Mouse (Mus musculus) regulatory T cell (primary cell): ENCODE measurements around the gene Olfr1441.

Experiments
- in situ Hi-C: fragments of 300-600 bp; cut with MboI, MseI; formaldehyde crosslinking; loops from one replicate; pipeline ENCODE4 v1.15.1; 2025; ENCODE audit warnings: high pct_unique_total_duplicates

The Olfr1441 gene

GRCm38 (mm10) chr19:12417361-12417760 is at the start of gene Olfr1441:
Olfr1441 (plus strand) TSS chr19:12417433.
- in situ Hi-C loops: loop anchor here (10.0 kb wide), 1 partner anchor 283 kb away; no protein-coding TSS in a partner anchor

GRCm38 (mm10) chr19:12373004-12373403 is 44.2 kb upstream of the Olfr1441 start:
- in situ Hi-C loops: no loop called here

GRCm38 (mm10) chr19:12374465-12375025 is 42.7 kb upstream of the Olfr1441 start:
- in situ Hi-C loops: loop anchor here (25.0 kb wide), 1 partner anchor 1038 kb away; the partner anchor contains the start of gene Olfr1469

- in situ Hi-C loops: loop anchor here (25.0 kb wide), 1 partner anchor 1025 kb away; the partner anchor contains the start of gene Olfr1469
Measured at GRCm38 (mm10) chr19:12386979-12387378, 30.3 kb upstream of the Olfr1441 start, which contains the start of gene Olfr1440. Olfr1440 (plus strand) TSS chr19:12387279.

DNA sequence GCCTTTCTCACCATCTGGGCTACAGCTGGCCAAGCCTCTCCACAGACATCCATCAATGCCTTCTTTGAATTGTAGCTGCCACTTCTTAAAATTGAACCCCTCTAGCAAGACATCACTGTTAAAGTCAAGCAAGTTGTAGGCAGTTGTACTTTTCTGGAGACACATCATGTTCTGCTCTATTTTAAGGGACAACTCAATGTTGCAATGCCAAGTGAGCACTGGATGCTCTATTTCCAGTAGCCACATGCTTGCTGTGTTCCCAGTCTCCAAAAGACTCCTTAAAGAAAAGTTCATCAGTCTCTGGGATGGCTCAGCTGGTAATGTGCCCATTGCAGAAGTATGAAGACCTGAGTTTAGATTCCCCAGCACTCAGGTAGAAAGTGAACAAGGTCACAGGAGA is 3.5 kb upstream of the Olfr1441 start:
- in situ Hi-C loops: loop anchor here (10.0 kb wide), 1 partner anchor 279 kb away; no protein-coding TSS in a partner anchor

GRCm38 (mm10) chr19:12418312-12418711 is 1.1 kb downstream of the Olfr1441 start:
- in situ Hi-C loops: loop anchor here (10.0 kb wide), 1 partner anchor 284 kb away; no protein-coding TSS in a partner anchor

DNA sequence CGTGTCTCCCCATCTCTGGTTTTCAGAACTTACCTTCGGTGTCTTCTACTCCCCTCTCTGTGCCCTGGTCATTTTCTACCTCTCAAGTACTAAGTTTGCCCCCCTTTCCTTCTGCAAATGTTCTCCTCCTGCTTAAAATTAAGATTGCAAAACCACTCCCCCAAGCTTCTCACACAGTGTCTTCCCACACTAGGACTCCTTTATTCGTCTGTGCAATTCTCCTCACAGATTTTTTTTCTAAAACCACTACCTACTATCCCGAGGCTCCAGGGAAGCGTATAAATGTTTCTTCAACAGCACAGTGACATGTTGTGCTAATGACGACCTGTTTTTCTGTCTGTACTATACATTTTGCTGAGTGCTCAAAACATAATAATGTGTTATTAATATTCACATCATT is 3.3 kb downstream of the Olfr1441 start:
- in situ Hi-C loops: no loop called here

DNA sequence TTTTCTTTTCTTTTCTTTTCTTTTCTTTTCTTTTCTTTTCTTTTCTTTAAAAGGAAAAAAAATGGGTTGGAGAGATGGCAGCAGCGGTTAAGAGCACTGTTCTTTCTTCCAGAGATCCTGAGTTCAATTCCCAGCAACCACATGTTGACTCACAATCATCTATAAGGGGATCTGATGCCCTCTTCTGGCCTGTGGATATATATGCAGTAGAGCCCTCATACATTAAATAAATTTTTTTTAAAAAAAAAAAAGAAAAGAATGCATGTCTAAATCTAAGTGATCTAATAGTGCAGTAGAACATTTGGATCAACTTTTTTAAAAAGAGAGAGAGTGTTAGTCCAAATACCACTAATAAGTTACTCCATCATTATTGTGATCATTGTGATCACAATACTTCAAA is 4.4 kb downstream of the Olfr1441 start:
- in situ Hi-C loops: no loop called here

- in situ Hi-C loops: no loop called here
Measured at GRCm38 (mm10) chr19:12427101-12427500, 9.9 kb downstream of the Olfr1441 start.

DNA sequence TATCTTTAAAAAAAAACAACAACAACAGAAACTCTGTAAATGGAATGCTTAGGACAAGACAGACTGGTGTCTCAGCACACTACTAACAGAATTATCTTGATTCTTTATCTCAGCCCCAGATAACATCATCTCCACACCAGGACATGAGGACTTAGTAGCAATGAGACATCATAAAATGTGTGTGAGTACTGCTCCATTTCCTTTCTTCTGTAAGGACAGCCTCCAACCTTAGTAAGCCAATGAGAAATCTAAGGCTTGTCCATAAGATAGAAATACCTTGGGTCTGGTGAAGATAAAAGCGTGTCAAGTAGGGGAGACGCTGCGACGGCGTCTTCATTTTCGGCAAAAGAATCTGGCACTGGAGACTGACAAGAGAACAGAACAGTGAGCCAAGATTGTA is 10.4 kb downstream of the Olfr1441 start, which contains the start of gene Pfpl:
Gene Pfpl, plus strand, starts transcription at position 301 of the 400 bp plus-strand sequence.
- in situ Hi-C loops: no loop called here

GRCm38 (mm10) chr19:12433033-12433432 is 15.8 kb downstream of the Olfr1441 start:
- in situ Hi-C loops: loop anchor here (5.0 kb wide), 1 partner anchor 69 kb away; the partner anchor contains the start of gene Dtx4

- in situ Hi-C loops: no loop called here
Measured at GRCm38 (mm10) chr19:12435011-12435416, 17.8 kb downstream of the Olfr1441 start.

GRCm38 (mm10) chr19:12435750-12436524 is 18.7 kb downstream of the Olfr1441 start:
- in situ Hi-C loops: no loop called here

DNA sequence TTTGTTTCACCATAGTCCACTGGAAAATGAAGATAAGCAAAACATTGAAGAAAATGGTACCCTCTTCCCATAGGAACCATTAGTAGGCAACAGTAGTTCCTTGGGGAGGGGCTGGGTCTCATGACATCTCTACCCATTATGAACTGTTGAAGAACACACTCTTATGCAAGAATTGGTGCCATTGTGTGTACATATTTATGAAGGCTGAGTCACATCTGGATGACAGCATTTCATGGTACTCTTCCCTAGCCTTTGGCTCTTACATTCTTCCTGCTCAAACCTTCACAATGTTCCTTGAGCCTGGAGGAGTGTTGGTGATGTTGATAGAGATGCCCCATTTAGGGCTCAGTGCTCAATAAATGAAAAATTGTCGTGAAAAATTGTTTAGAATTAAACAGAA is 22.3 kb downstream of the Olfr1441 start:
- in situ Hi-C loops: no loop called here

DNA sequence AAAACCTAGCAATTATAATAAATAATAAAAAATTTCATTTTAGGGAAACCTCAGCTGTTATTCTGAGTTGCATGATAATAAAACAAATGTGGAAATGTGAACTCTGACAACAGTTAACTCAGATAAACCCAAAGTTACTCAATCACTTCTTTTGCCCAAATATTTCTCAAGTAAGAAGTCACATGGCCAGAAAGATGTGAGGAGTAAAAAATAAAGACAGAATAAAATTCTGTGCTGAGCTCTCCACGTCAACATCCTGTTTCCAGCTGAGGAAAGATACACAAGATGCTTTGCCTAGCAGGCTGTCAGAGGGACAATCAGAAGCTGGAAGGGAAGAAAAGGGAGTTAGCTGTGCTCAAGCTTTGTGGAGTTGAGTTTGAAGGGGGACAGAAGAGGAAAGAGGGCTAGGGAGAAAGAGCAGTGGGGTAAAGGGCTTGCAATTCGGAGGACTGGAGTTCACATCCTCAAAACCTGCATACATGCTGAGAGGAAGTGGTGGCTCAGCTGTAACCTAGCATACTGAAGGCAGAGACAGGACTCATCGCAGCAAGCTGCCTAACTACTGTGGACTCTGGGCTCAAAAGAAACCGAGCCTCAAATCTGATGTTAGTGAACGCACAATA is 23.0 kb downstream of the Olfr1441 start:
- in situ Hi-C loops: no loop called here

DNA sequence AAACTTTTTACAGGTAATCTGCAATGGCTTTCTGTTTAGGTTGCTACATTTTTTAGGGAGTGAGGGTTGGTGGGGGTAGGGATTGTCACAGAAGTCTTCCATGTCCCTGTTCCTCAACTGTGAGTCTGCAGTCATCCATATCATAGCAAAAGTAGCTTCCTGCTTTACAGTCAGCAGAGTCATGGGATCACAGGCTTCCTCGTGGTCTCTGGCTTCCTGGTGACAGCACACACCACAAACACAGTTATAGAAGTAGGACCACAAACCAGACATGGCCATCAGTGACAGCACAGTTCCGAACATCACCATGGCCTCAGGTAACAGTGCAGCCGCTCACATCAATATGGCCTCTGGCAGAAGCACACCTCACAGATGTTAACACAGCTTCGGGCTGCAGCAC is 25.3 kb downstream of the Olfr1441 start:
- in situ Hi-C loops: no loop called here

DNA sequence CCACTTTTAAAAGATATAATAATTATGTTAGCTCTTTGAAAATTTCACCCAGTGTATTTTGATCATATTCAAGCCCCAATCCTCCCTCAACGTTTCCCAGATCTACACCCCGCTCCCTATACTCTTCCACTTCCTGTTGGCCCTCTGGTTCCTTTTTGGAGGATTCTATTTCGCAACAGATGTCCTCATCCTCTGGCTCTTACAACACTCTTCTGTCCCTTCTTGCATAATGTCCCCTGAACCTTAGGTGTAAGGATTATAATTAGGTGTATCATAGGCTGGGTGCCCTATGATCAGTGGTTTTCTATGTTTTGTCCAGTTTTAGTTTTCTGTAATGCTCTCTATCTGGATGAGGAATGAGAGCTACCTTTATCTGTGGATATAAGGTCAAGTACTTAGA is 27.8 kb downstream of the Olfr1441 start:
- in situ Hi-C loops: no loop called here

- in situ Hi-C loops: no loop called here
Measured at GRCm38 (mm10) chr19:12457401-12458066, 40.3 kb downstream of the Olfr1441 start.

DNA sequence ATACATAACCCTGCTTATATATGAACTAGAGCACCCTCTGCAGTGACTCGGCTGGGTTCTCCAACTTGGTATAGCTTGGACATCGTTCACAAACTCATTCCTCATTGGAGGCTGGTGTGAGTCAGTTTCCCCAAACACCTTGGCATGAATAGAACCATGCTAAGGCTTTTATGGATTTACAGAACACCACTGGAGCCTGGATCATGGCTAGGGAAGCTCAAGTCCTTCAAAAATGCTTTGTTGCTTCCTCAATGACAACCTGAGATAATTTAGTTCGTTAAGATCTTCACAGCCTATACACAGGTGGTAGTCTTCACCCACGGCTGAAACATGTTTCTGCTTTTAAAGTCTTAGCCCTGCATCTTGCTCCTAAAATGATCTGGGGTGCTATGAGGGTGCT is 42.3 kb downstream of the Olfr1441 start:
- in situ Hi-C loops: no loop called here

DNA sequence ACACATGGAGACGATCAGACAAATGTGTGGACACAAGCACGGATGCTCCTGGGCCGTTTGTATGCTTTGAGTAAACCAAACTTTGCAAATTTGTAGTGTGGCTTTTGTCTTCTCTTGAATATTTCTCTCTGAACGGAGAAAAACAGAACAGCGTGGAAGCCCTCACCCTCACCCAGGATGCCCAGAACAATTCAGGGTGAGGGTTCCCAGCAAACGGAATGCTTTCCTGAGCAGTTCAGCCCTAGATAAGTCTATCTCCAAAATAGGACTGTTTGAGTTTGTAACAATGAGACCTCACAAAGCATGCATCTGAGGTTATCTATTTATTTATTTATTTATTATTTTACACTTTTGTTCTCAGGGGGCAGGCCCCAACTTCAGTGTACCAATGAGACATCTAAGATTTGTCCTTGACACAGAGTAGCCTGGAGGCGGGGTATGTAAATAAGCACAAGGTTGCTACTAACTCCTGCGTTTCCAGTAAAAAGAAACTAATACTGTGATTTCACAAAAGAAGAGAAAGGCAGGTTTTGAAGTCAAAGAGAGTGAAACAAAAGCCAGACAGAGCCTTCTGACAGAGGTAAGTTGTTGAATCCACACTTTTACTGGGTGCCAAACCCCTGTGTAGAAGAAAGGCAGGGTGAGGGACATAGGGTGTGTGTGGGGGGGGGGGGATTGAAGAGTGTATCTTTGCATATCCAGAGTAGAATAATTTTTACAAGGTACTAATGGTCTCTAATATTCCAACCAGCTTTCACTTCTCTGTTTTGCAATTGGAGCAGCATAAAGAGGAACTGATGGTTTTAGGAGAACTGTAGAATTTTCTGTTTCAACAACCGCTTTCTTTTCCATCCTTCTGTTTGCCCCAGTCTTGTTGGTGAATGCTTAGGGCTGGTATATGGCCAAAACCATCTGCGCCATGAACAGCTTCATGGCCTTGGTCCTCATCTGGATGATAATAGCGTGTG is 43.3 kb downstream of the Olfr1441 start, which contains the start of gene Mpeg1:
Gene Mpeg1, plus strand, starts transcription at position 498 of the 968 bp plus-strand sequence.
- in situ Hi-C loops: loop anchor here (10.0 kb wide), 1 partner anchor 354 kb away; no protein-coding TSS in a partner anchor
